Mouse (Mus musculus) limb, embryonic 11.5 days (tissue): ENCODE results near the gene Plek. TPM values are rescaled to one million over a fixed set of nuclear protein-coding genes. Genes with fewer than 3 reads are reported as not detected.

ENCODE experiments used
- ATAC-seq: fragments of 200-750 bp; cut with Nextera tagmentation; 2 replicates; pipeline ENCODE4 v1.8.0; 2017; ENCODE audit warnings: low read depth; ENCODE audit not compliant: insufficient number of reproducible peaks, low FRiP score, low TSS enrichment
- DNase-seq: peaks from one replicate; pipeline ENCODE4 v3.0.0-alpha.2; 2015; ENCODE audit warnings: low spot score
- H3K27ac ChIP-seq: fragments of 300-500 bp; sonication (generic); replicated peaks from 2 replicates; pipeline ENCODE4 v1.5.1; 2014; ENCODE audit warnings: low read depth, mild to moderate bottlenecking, low read length
- H3K27me3 ChIP-seq: fragments of 300-500 bp; sonication (generic); 2 replicates; pipeline ENCODE4 v1.6.1; 2014; ENCODE audit warnings: mild to moderate bottlenecking, low read length, mixed read lengths; ENCODE audit not compliant: control insufficient read depth, insufficient read depth
- H3K36me3 ChIP-seq: fragments of 300-500 bp; sonication (generic); 2 replicates; pipeline ENCODE4 v1.6.1; 2014; ENCODE audit warnings: mild to moderate bottlenecking, low read length, moderate library complexity, mixed read lengths; ENCODE audit not compliant: control insufficient read depth, insufficient read depth
- H3K4me1 ChIP-seq: fragments of 300-500 bp; sonication (generic); 2 replicates; pipeline ENCODE4 v1.6.1; 2014; ENCODE audit warnings: low read length, mixed read lengths; ENCODE audit not compliant: control insufficient read depth, insufficient read depth
- H3K4me2 ChIP-seq: fragments of 300-500 bp; sonication (generic); 2 replicates; pipeline ENCODE4 v1.6.1; 2014; ENCODE audit warnings: low read depth, mild to moderate bottlenecking, moderate library complexity; ENCODE audit not compliant: severe bottlenecking
- H3K4me3 ChIP-seq: fragments of 300-500 bp; sonication (generic); 2 replicates; pipeline ENCODE4 v1.5.1; 2014; ENCODE audit warnings: low read depth, low read length
- H3K9ac ChIP-seq: fragments of 300-500 bp; sonication (generic); 2 replicates; pipeline ENCODE4 v1.6.1; 2014; ENCODE audit warnings: mild to moderate bottlenecking, low read length
- H3K9me3 ChIP-seq: fragments of 300-500 bp; sonication (generic); 2 replicates; pipeline ENCODE4 v1.6.1; 2016; ENCODE audit warnings: low read length; ENCODE audit not compliant: control insufficient read depth
- WGBS: fragments of 180-500 bp; shearing (Covaris S2); extraction: QIAGEN DNeasy Blood & Tissue Kit; methylation state at CpG from one replicate; pipeline ENCODE4 v1.1.7; 2014; 5-methylcytosine and 5-hydroxymethylcytosine counted together
- polyA plus RNA-seq: library from polyadenylated mRNA; unstranded; fragments of >200 nt; fragmentation: Nextera tagmentation; extraction: Ambion mirVana; gene quantifications from 2 replicates; pipeline ENCODE4 v1.2.1, GENCODE M21; 2014

Gene Plek
- polyA plus RNA-seq, 1 experiment from 2014 or later, result 3.4 TPM

DNA sequence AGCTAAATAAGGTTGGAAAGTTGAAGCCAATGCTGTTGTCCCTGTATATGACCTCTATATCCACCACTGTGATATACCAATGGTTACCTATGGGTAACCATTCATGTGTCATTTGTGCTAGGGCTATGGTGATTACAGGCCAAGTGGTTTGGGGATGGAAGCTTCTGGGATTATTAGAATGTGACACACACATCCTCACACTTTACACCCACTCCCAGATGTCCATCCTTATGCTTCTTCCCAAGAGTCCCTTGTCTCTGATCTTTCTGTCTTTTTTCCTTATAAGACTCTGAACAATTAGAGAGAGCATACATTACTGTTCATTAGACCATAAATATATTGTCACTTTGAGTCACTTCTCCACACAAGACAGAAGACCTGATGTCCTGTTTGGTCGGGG lies 79.1 kb downstream of the Plek start:
- Histone ChIP-seq H3K27me3 (no peaks in the 10 kb centered on the region), H3K27ac (no peak overlapping the region), H3K4me1 (no peaks in the 10 kb centered on the region), H3K4me2 (no peak overlapping the region), H3K9me3 (no peaks in the 10 kb centered on the region), H3K9ac (no peak overlapping the region), H3K36me3 (no peaks in the 10 kb centered on the region), H3K4me3 (no peak overlapping the region)
- DNase-seq, result no peak
- ATAC-seq, result no peak
- WGBS, result 86% methylated on average over 1 of the region's 1 CpGs

GRCm38 (mm10) chr11:16972027-16972426 lies 80.2 kb downstream of the Plek start:
- Histone ChIP-seq H3K36me3 (no peaks in the 10 kb centered on the region), H3K9ac (no peak overlapping the region), H3K4me2 (no peak overlapping the region), H3K9me3 (no peaks in the 10 kb centered on the region), H3K27me3 (no peaks in the 10 kb centered on the region), H3K4me1 (no peaks in the 10 kb centered on the region), H3K27ac (no peak overlapping the region), H3K4me3 (no peak overlapping the region)
- DNase-seq (no peak), ATAC-seq (no peak)
- 84% methylated on average over 3 of the region's 3 CpGs for WGBS

- no peaks in the 10 kb centered on the region for H3K27me3 ChIP-seq
- DNase-seq, result no peak
- H3K27ac ChIP-seq, result no peak overlapping the region
- no peak overlapping the region for H3K4me3 ChIP-seq
- no peaks in the 10 kb centered on the region for H3K9me3 ChIP-seq
- H3K9ac ChIP-seq, result no peak overlapping the region
- no peak overlapping the region for H3K4me2 ChIP-seq
- H3K36me3 ChIP-seq, result no peaks in the 10 kb centered on the region
- ATAC-seq, result no peak
- no peaks in the 10 kb centered on the region for H3K4me1 ChIP-seq
- WGBS, result 71% methylated on average over 2 of the region's 2 CpGs
Measured at GRCm38 (mm10) chr11:16969650-16970049, 82.5 kb downstream of the Plek start.

DNA sequence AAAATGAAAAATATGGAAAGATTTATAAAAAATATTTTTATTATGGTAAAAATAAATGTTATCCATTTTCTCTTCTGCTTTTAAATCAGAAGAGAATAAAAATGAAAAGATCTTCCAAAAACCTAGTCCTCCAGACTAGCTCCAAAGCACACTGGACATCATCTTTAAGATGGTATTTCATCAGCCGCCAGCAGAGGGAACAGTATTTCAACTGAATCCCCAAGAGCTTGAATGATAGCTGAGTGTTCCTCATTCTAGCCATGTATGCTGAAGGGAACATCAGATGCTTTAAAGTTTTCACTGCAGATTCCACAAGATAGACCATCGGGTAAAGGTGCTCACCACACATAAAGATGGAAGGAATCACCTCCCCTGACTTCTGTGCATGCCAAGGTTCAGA lies 84.4 kb downstream of the Plek start:
- no peaks in the 10 kb centered on the region for H3K27me3 ChIP-seq
- no peaks in the 10 kb centered on the region for H3K9me3 ChIP-seq
- H3K4me1 ChIP-seq, result no peaks in the 10 kb centered on the region
- H3K9ac ChIP-seq, result no peak overlapping the region
- WGBS, result 52% methylated on average over 2 of the region's 2 CpGs
- H3K4me3 ChIP-seq, result no peak overlapping the region
- no peak overlapping the region for H3K27ac ChIP-seq
- no peak for ATAC-seq
- no peak for DNase-seq
- H3K4me2 ChIP-seq, result no peak overlapping the region
- no peaks in the 10 kb centered on the region for H3K36me3 ChIP-seq

GRCm38 (mm10) chr11:16958520-16958919 lies 93.7 kb downstream of the Plek start:
- Histone ChIP-seq H3K9ac (no peak overlapping the region), H3K4me1 (no peaks in the 10 kb centered on the region), H3K9me3 (no peaks in the 10 kb centered on the region), H3K4me2 (no peak overlapping the region), H3K27ac (no peak overlapping the region), H3K4me3 (no peak overlapping the region), H3K27me3 (no peaks in the 10 kb centered on the region), H3K36me3 (no peaks in the 10 kb centered on the region)
- DNase-seq, result no peak
- 84% methylated on average over 1 of the region's 1 CpGs for WGBS
- ATAC-seq, result no peak

DNA sequence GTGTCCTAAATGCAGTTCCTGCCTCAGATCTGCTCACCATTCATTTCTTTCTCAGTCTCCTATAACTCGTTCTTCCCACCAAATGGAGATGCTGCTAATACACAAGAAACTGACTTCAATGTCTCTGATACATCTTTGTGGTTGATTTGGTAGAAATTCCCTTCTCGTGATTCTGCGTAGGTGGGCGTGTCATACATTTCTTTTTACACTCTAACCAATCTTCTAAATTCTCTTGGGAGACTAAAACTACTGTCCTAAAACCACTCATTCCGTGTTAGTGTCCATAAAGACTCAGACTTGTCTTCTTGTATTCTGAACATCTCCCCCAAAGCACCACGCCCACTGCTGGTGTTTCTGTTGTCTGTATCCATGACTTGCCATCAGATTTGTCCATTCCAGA lies 95.2 kb downstream of the Plek start:
- Histone ChIP-seq H3K4me1 (no peaks in the 10 kb centered on the region), H3K27me3 (no peaks in the 10 kb centered on the region), H3K4me2 (no peak overlapping the region), H3K27ac (no peak overlapping the region), H3K9me3 (no peaks in the 10 kb centered on the region), H3K9ac (no peak overlapping the region), H3K36me3 (no peaks in the 10 kb centered on the region), H3K4me3 (no peak overlapping the region)
- 82% methylated on average over 6 of the region's 6 CpGs for WGBS
- no peak for ATAC-seq
- no peak for DNase-seq

GRCm38 (mm10) chr11:16956115-16956862 lies 95.9 kb downstream of the Plek start:
- Histone ChIP-seq H3K9me3 (no peaks in the 10 kb centered on the region), H3K4me2 (no peak overlapping the region), H3K27ac (no peak overlapping the region), H3K36me3 (no peaks in the 10 kb centered on the region), H3K4me3 (no peak overlapping the region), H3K27me3 (no peaks in the 10 kb centered on the region), H3K4me1 (no peaks in the 10 kb centered on the region), H3K9ac (no peak overlapping the region)
- 91% methylated on average over 6 of the region's 6 CpGs for WGBS
- ATAC-seq, result no peak
- DNase-seq, result no peak

GRCm38 (mm10) chr11:16951761-16952010 lies 100.5 kb downstream of the Plek start:
- Histone ChIP-seq H3K9ac (peak overlapping the region; percentile 72), H3K4me3 (peak overlapping the region; percentile 60), H3K27ac (no peak overlapping the region), H3K4me1 (no peaks in the 10 kb centered on the region), H3K36me3 (no peaks in the 10 kb centered on the region), H3K9me3 (no peaks in the 10 kb centered on the region), H3K4me2 (peak overlapping the region; percentile 72), H3K27me3 (no peaks in the 10 kb centered on the region)
- ATAC-seq (no peak), DNase-seq (no peak)
- WGBS, result 15% methylated on average over 9 of the region's 9 CpGs
